Comparison of ENCODE assay signal across 7 mouse cellular contexts in the genomic region with DNA sequence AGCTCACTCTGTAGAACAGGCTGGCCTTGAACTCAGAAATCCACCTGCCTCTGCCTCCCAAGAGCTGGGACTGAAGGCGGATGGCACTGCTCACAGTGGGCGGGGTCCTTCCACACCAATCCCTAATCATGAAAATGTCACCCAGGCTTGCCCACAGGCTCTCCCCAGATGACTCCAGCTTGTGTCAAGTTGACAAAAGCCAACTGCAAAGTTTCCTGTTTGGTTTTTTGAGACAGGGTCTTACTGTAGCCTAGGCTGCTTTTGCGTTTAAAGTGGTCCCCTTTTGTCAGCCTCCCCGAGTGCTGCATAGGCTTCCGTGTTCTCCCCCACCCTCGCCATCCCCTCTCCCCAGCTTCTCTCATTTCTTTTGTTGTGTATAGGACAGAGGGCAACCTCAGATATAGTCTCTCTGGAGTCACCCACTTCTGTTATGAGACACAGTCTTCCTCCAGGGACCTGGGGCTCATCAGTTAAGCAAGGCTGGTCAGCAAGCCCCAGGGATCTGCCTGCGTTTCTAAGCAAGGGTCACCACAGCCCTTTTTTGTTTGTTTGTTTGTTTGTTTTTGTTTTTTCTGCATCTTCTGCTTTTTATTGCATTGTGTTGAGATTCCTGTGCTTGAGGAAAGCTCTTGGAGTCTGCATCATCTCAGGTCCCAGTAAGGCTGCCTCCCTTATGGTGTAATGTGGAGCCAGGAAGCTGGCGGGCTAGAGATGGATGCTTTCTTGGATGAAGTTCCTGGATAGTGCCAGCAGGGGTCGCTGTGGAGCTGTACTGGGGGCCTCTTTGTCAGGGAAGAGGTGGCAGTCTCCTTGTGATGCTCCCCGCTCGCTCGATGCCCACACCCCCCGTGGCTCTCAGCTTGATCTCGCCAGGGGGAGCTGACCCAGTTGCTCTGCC. TPM values are rescaled to one million over a fixed set of nuclear protein-coding genes. Genes with fewer than 3 reads are reported as not detected.
DNase-seq lines count a peak whose midpoint lies in the region; ATAC-seq and TF ChIP-seq lines count a peak whose summit lies in the region.

No protein-coding gene starts in this region.

- ATAC-seq in granulocyte monocyte progenitor cell, adult 5-6 weeks (replicated peaks; ENCODE audit: poor library complexity, severe bottlenecking): peak; percentile 92
- ATAC-seq in intestine, postnatal 0 days: peak; percentile 50; the same call in 1 of the 2 replicates
- peak; percentile 79 for ATAC-seq in midbrain, embryonic 14.5 days (ENCODE audit: low FRiP score, low TSS enrichment)

- intact Hi-C loops in left cerebral cortex, postnatal 4 days (cut with DNase I): loop anchor here (2.0 kb wide), 1 partner anchor 166 kb away; no protein-coding TSS in a partner anchor

- DNase-seq in adrenal gland, postnatal 25 days: peak; percentile 93
- DNase-seq in embryonic facial prominence, embryonic 10.5 days (ENCODE audit: low spot score): peak; percentile 94
- peak; percentile 93 for DNase-seq in left cerebral cortex, postnatal 4 days
- peak; percentile 95 for DNase-seq in midbrain, embryonic 14.5 days

- H3K4me2 ChIP-seq in intestine, postnatal 0 days (replicated peaks; ENCODE audit: low read depth): 0 out of 2 replicates have a peak overlapping the region, but pooled peaks have one; percentile 17
- H3K4me2 ChIP-seq in midbrain, embryonic 14.5 days (ENCODE audit: low read length): peak overlapping the region; percentile 53

- no peaks in the 10 kb centered on the region for H3K9me3 ChIP-seq in embryonic facial prominence, embryonic 10.5 days
- H3K9me3 ChIP-seq in intestine, postnatal 0 days (ENCODE audit: control insufficient read depth): no peaks in the 10 kb centered on the region
- no peaks in the 10 kb centered on the region for H3K9me3 ChIP-seq in midbrain, embryonic 14.5 days (ENCODE audit: control insufficient read depth, low read length)

- peak; percentile 98 for TF ChIP-seq CTCF in intestine, postnatal 0 days (IDR thresholded peaks at IDR 0.05; ENCODE audit: low read depth)
- peak; percentile 94; the same call in 1 of the 2 replicates for TF ChIP-seq CTCF in small intestine, adult 2 months (IDR thresholded peaks at IDR 0.05; ENCODE audit: extremely low read depth, insufficient read length, insufficient replicate concordance, low read depth, low read length)

- H3K4me1 ChIP-seq in embryonic facial prominence, embryonic 10.5 days: peaks cover 47% of the 10 kb centered on the region
- H3K4me1 ChIP-seq in intestine, postnatal 0 days (replicated peaks; ENCODE audit: control insufficient read depth, insufficient read depth, low read length): 0 out of 2 replicates have a peak, but pooled peaks cover 2% of the 10 kb centered on the region
- H3K4me1 ChIP-seq in midbrain, embryonic 14.5 days (ENCODE audit: control insufficient read depth, insufficient read depth, low read length): peaks cover 11% of the 10 kb centered on the region
- H3K4me1 ChIP-seq in small intestine, adult 2 months (ENCODE audit: control insufficient read depth, insufficient read depth, insufficient read length, low read length): no peaks in the 10 kb centered on the region

- 36% methylated on average over 14 of the region's 14 CpGs for WGBS in embryonic facial prominence, embryonic 10.5 days
- WGBS in intestine, postnatal 0 days: 34% methylated on average over 14 of the region's 14 CpGs
- 40% methylated on average over 14 of the region's 14 CpGs for WGBS in midbrain, embryonic 14.5 days
- 34% methylated on average over 14 of the region's 14 CpGs for WGBS in small intestine, adult 2 months

- no peak overlapping the region for H3K9ac ChIP-seq in intestine, postnatal 0 days (ENCODE audit: low read depth, low read length)
- peak overlapping the region; percentile 44; the same call in 1 of the 2 replicates for H3K9ac ChIP-seq in midbrain, embryonic 14.5 days (replicated peaks; ENCODE audit: low read length)

- no peaks in the 10 kb centered on the region for H3K36me3 ChIP-seq in embryonic facial prominence, embryonic 10.5 days (replicated peaks)
- H3K36me3 ChIP-seq in intestine, postnatal 0 days (ENCODE audit: control insufficient read depth, insufficient read depth): no peaks in the 10 kb centered on the region
- H3K36me3 ChIP-seq in midbrain, embryonic 14.5 days (ENCODE audit: control insufficient read depth, insufficient read depth, low read length): no peaks in the 10 kb centered on the region
- H3K36me3 ChIP-seq in small intestine, adult 2 months (ENCODE audit: control insufficient read depth, insufficient read depth, low read length): no peaks in the 10 kb centered on the region

- peaks cover 10% of the 10 kb centered on the region for H3K27me3 ChIP-seq in embryonic facial prominence, embryonic 10.5 days (replicated peaks; ENCODE audit: low read depth, poor library complexity, severe bottlenecking)
- H3K27me3 ChIP-seq in intestine, postnatal 0 days (replicated peaks; ENCODE audit: control insufficient read depth, insufficient read depth, low read length): peaks cover 3% of the 10 kb centered on the region; the same call in 1 of the 2 replicates
- H3K27me3 ChIP-seq in midbrain, embryonic 14.5 days (ENCODE audit: control insufficient read depth, insufficient read depth, low read length): no peaks in the 10 kb centered on the region
- no peaks in the 10 kb centered on the region for H3K27me3 ChIP-seq in small intestine, adult 2 months (ENCODE audit: control insufficient read depth, insufficient read depth, low read length)

- H3K27ac ChIP-seq in embryonic facial prominence, embryonic 10.5 days (replicated peaks): peak overlapping the region; percentile 85
- no peak overlapping the region for H3K27ac ChIP-seq in intestine, postnatal 0 days (ENCODE audit: low read depth, low read length)
- peak overlapping the region; percentile 68 for H3K27ac ChIP-seq in midbrain, embryonic 14.5 days (replicated peaks; ENCODE audit: low read depth, low read length)
- H3K27ac ChIP-seq in small intestine, adult 2 months (ENCODE audit: insufficient read depth, low read depth, low read length): no peak overlapping the region

- peak overlapping the region; percentile 49 for H3K4me3 ChIP-seq in embryonic facial prominence, embryonic 10.5 days
- no peak overlapping the region for H3K4me3 ChIP-seq in intestine, postnatal 0 days (ENCODE audit: low read depth, low read length)
- no peak overlapping the region for H3K4me3 ChIP-seq in midbrain, embryonic 14.5 days (replicated peaks; ENCODE audit: low read depth, low read length)
- H3K4me3 ChIP-seq in small intestine, adult 2 months (ENCODE audit: low read depth, low read length): no peak overlapping the region

- no peak for TF ChIP-seq POLR2A in small intestine, adult 2 months (IDR thresholded peaks at IDR 0.05; ENCODE audit: low read depth, low read length)

RNA-seq across cellular contexts. Expression of gene Prcd, which starts 10.4 kb away (rescaled TPM):
- 9.2 and 13.0 TPM in 2 replicates for total RNA-seq in adrenal gland, postnatal 25 days (2021)
- polyA plus RNA-seq in embryonic facial prominence, embryonic 10.5 days (2016; fragmentation: Nextera tagmentation; extraction: Ambion mirVana): 0.76 and 1.2 TPM in 2 replicates
- total RNA-seq in granulocyte monocyte progenitor cell, adult 5-6 weeks (2014; fragmentation: Nextera tagmentation): not detected in 2 replicates
- total RNA-seq in granulocyte monocyte progenitor cell, adult 5-6 weeks (2017): not detected in 2 replicates
- polyA plus RNA-seq in intestine, postnatal 0 days (2015; fragmentation: Nextera tagmentation; extraction: Ambion mirVana): 0.84 and 1.1 TPM in 2 replicates
- 1 to 10 TPM in 1 of 2 experiments, under 1 TPM in 1; 0.98 to 2.2 TPM for total RNA-seq in left cerebral cortex, postnatal 4 days (2021)
- polyA plus RNA-seq in midbrain, embryonic 14.5 days (2014; fragmentation: Nextera tagmentation; extraction: Ambion mirVana): 1.6 and 3.3 TPM in 2 replicates
- 0.30 TPM in 1 of 2 replicates, not detected in the other for polyA plus RNA-seq in small intestine, adult 2 months (2012; rRNA removed)

RNA-seq across cellular contexts. Expression of gene Cygb, which starts 11.2 kb away (rescaled TPM):
- 18.7 and 25.4 TPM in 2 replicates for total RNA-seq in adrenal gland, postnatal 25 days (2021)
- polyA plus RNA-seq in embryonic facial prominence, embryonic 10.5 days (2016; fragmentation: Nextera tagmentation; extraction: Ambion mirVana): 5.0 and 5.7 TPM in 2 replicates
- total RNA-seq in granulocyte monocyte progenitor cell, adult 5-6 weeks (2014; fragmentation: Nextera tagmentation): not detected in 2 replicates
- total RNA-seq in granulocyte monocyte progenitor cell, adult 5-6 weeks (2017): not detected in 2 replicates
- polyA plus RNA-seq in intestine, postnatal 0 days (2015; fragmentation: Nextera tagmentation; extraction: Ambion mirVana): 17.5 and 20.2 TPM in 2 replicates
- total RNA-seq in left cerebral cortex, postnatal 4 days (2021): 10 to 100 TPM; 17.1 to 20.6 TPM
- 19.1 and 24.0 TPM in 2 replicates for polyA plus RNA-seq in midbrain, embryonic 14.5 days (2014; fragmentation: Nextera tagmentation; extraction: Ambion mirVana)
- 14.2 and 23.7 TPM in 2 replicates for polyA plus RNA-seq in small intestine, adult 2 months (2012; rRNA removed)

RNA-seq across cellular contexts. Expression of gene Rhbdf2, which starts 16.1 kb away (rescaled TPM):
- total RNA-seq in adrenal gland, postnatal 25 days (2021): 17.7 and 24.6 TPM in 2 replicates
- polyA plus RNA-seq in embryonic facial prominence, embryonic 10.5 days (2016; fragmentation: Nextera tagmentation; extraction: Ambion mirVana): 5.5 and 6.1 TPM in 2 replicates
- 7.3 and 8.6 TPM in 2 replicates for total RNA-seq in granulocyte monocyte progenitor cell, adult 5-6 weeks (2014; fragmentation: Nextera tagmentation)
- 2.9 TPM in 2 replicates for total RNA-seq in granulocyte monocyte progenitor cell, adult 5-6 weeks (2017)
- 7.6 and 8.4 TPM in 2 replicates for polyA plus RNA-seq in intestine, postnatal 0 days (2015; fragmentation: Nextera tagmentation; extraction: Ambion mirVana)
- 1 to 10 TPM in 1 of 2 experiments, under 1 TPM in 1; 0.90 to 1.5 TPM for total RNA-seq in left cerebral cortex, postnatal 4 days (2021)
- polyA plus RNA-seq in midbrain, embryonic 14.5 days (2014; fragmentation: Nextera tagmentation; extraction: Ambion mirVana): 0.61 and 0.63 TPM in 2 replicates
- polyA plus RNA-seq in small intestine, adult 2 months (2012; rRNA removed): 25.3 and 40.8 TPM in 2 replicates

RNA-seq across cellular contexts. Expression of gene Aanat, which starts 56.7 kb away (rescaled TPM):
- total RNA-seq in adrenal gland, postnatal 25 days (2021): not detected in 2 replicates
- polyA plus RNA-seq in embryonic facial prominence, embryonic 10.5 days (2016; fragmentation: Nextera tagmentation; extraction: Ambion mirVana): not detected in 2 replicates
- not detected in 2 replicates for total RNA-seq in granulocyte monocyte progenitor cell, adult 5-6 weeks (2014; fragmentation: Nextera tagmentation)
- total RNA-seq in granulocyte monocyte progenitor cell, adult 5-6 weeks (2017): not detected in 2 replicates
- not detected in 2 replicates for polyA plus RNA-seq in intestine, postnatal 0 days (2015; fragmentation: Nextera tagmentation; extraction: Ambion mirVana)
- under 1 TPM; 0.52 to 0.96 TPM for total RNA-seq in left cerebral cortex, postnatal 4 days (2021)
- 0.49 and 0.70 TPM in 2 replicates for polyA plus RNA-seq in midbrain, embryonic 14.5 days (2014; fragmentation: Nextera tagmentation; extraction: Ambion mirVana)
- not detected in 2 replicates for polyA plus RNA-seq in small intestine, adult 2 months (2012; rRNA removed)

Comparison
In these comparisons a context has a peak if more than half of its experiments do, and no peak if none do; other contexts are left out.
1. H3K27ac ChIP-seq: peak in embryonic facial prominence, embryonic 10.5 days (single experiment) and midbrain, embryonic 14.5 days (single experiment); none in intestine, postnatal 0 days (single experiment) and small intestine, adult 2 months (single experiment).
2. Peak in every context shown above with its lines, with median percentiles within 50 percentile points of each other: DNase-seq and ATAC-seq.